Mouse (Mus musculus): ENCODE measurements around the gene Prss33. TPM values are rescaled to one million over a fixed set of nuclear protein-coding genes. Genes with fewer than 3 reads are reported as not detected.

Prss33 gene
- total RNA-seq, 2 experiments from 2014 or later: not detected

- intact Hi-C loops (cut with DNase I): loop anchor here (1.0 to 5.0 kb wide), 4 partner anchors 25 to 82 kb away; partner anchors contain the start of genes Flywch1, Kremen2 and Srrm2
- DNase-seq: peak; percentile 83 to 88
Observed at GRCm38 (mm10) chr17:23829064-23829619, 6.7 kb downstream of the Prss33 start, which contains the start of gene Elob. TSS of gene Elob (minus strand) at chr17:23829136.

- intact Hi-C loops (cut with DNase I): loop anchor here (1.0 to 5.0 kb wide), 4 partner anchors 24 to 81 kb away; partner anchors contain the start of genes Flywch1, Kremen2 and Srrm2
Observed at GRCm38 (mm10) chr17:23828271-23829001, 7.4 kb downstream of the Prss33 start.

GRCm38 (mm10) chr17:23825591-23825990 lies 10.3 kb downstream of the Prss33 start:
- no peak for DNase-seq
- intact Hi-C loops (cut with DNase I): loop anchor here (5.0 kb wide), 2 partner anchors 33 to 78 kb away; partner anchors contain the start of genes Kremen2 and Srrm2

More at GRCm38 (mm10) chr17:23828271-23829001, 7.4 kb downstream of the Prss33 start:
- DNase-seq: peak in 1 of 2 experiments; percentile 50

DNA sequence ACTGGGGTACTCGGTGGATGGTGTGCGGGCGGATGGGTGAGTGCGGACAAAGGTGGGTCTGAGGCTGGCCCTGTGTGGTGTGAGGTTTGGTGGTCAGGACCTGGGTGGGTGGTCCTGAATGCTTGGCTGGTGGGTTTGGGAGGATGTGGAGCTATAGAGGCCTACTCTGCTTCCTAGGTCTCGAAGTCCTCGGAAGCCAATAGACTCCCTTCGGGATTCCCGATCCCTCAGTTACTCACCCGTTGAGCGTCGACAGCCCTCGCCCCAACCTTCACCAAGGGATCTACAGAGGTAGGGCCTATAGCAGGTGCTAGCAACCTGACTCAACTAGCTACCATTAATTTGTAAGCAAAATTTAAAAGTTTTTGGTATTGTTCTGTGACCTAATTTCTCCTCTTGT lies 12.2 kb downstream of the Prss33 start:
- intact Hi-C loops (cut with DNase I): loop anchor here (2.0 kb wide), 1 partner anchor 17 kb away; no protein-coding TSS in a partner anchor
- no peak for DNase-seq

GRCm38 (mm10) chr17:23823018-23823417 lies 12.8 kb downstream of the Prss33 start:
- intact Hi-C loops (cut with DNase I): loop anchor here (2.0 kb wide), 1 partner anchor 16 kb away; no protein-coding TSS in a partner anchor
- DNase-seq: no peak

DNA sequence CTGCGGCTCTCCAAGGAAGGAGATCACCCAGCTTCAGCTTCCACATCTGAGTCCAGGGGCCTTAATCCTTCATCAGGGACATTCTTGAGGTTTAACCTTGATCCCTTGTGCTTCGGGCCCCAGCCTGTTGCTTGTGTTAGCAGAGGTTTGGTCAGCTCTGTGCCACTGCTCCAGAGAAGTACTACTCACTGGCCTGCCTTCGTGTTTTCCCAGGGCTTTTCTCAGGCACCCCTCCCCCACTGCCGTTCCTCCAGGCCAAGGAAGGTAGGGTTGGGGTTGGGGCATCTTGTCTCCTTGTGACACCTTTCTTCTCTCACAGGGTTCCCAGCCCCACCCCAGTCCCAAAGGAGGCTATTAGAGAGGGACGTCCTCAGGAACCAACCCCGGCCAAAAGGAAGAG lies 13.8 kb downstream of the Prss33 start:
- DNase-seq: no peak
- intact Hi-C loops (cut with DNase I): loop anchor here (2.0 kb wide), 1 partner anchor 15 kb away; no protein-coding TSS in a partner anchor

GRCm38 (mm10) chr17:23820731-23821130 lies 15.1 kb downstream of the Prss33 start:
- intact Hi-C loops (cut with DNase I): no loop called here
- no peak for DNase-seq

DNA sequence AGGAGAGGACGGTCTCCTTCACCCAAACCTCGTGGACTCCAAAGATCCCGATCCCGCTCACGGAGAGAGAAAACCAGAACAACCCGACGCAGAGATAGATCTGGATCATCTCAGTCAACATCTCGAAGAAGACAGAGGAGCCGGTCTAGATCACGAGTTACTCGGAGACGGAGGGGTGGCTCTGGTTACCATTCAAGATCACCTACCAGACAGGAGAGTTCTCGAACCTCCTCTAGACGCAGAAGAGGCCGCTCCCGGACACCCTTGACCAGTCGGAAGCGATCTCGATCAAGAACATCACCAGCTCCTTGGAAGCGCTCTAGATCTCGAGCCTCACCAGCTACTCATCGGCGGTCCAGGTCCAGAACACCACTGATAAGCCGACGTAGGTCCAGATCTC lies 16.6 kb downstream of the Prss33 start:
- intact Hi-C loops (cut with DNase I): no loop called here
- no peak for DNase-seq

- no peak for DNase-seq
- intact Hi-C loops (cut with DNase I): no loop called here
Observed at GRCm38 (mm10) chr17:23818579-23818978, 17.3 kb downstream of the Prss33 start.

GRCm38 (mm10) chr17:23815641-23816040 lies 20.2 kb downstream of the Prss33 start:
- DNase-seq: no peak
- intact Hi-C loops (cut with DNase I): no loop called here

DNA sequence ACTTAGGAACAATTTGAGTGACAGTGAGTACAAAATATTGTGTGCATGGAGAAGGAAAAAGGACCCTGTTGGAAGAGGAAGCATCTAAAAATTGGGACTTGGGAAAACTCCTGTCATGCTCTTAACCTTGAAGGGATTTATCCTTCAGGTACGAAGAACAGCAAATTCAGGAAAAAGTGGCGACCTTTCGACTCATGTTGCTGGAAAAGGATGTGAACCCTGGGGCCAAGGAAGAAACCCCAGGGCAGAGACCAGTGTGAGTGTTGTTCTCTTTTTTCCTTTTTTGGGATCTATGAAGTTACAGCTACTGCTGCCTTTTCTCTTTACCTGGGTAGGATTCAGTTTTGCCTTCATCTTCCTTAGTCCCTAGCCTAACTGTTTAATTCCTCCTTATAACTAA lies 27.9 kb downstream of the Prss33 start:
- no peak for DNase-seq
- intact Hi-C loops (cut with DNase I): loop anchor here (2.0 to 5.0 kb wide), 2 partner anchors 15 to 56 kb away; no protein-coding TSS in a partner anchor

GRCm38 (mm10) chr17:23806867-23807266 lies 29.0 kb downstream of the Prss33 start:
- intact Hi-C loops (cut with DNase I): loop anchor here (2.0 to 5.0 kb wide), 2 partner anchors 16 to 55 kb away; no protein-coding TSS in a partner anchor
- DNase-seq: peak in 1 of 2 experiments; percentile 41

- no peak for DNase-seq
- intact Hi-C loops (cut with DNase I): loop anchor here (1.0 to 5.0 kb wide), 2 partner anchors 25 to 52 kb away; partner anchors contain the start of gene Elob
Observed at GRCm38 (mm10) chr17:23804426-23805085, 31.3 kb downstream of the Prss33 start.

- intact Hi-C loops (cut with DNase I): loop anchor here (1.0 kb wide), 1 partner anchor 26 kb away; the partner anchor contains the start of gene Elob
- peak in 1 of 2 experiments; percentile 69 for DNase-seq
Observed at GRCm38 (mm10) chr17:23803366-23804041, 32.4 kb downstream of the Prss33 start.

GRCm38 (mm10) chr17:23802746-23803365 lies 33.0 kb downstream of the Prss33 start:
- DNase-seq: peak; percentile 94 to 95
- intact Hi-C loops (cut with DNase I): no loop called here

GRCm38 (mm10) chr17:23801627-23802026 lies 34.2 kb downstream of the Prss33 start:
- intact Hi-C loops (cut with DNase I): no loop called here
- DNase-seq: no peak

GRCm38 (mm10) chr17:23797316-23797715 lies 38.5 kb downstream of the Prss33 start:
- no peak for DNase-seq
- intact Hi-C loops (cut with DNase I): no loop called here

GRCm38 (mm10) chr17:23795323-23795722 lies 40.5 kb downstream of the Prss33 start:
- DNase-seq: no peak
- intact Hi-C loops (cut with DNase I): no loop called here

DNA sequence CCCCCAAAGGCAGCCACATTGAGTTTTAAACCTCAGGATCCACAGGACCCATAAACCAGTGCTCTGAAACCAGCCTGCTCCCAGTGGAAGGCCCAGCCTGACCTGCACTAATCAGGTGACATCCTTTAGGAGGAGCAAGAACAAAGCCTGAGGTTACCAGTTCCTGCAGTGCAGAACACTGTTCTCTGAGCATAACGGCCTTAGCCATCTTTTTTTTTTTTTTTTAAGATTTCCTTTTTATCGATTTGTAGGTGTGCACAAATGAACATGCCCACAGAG lies 44.8 kb downstream of the Prss33 start:
- intact Hi-C loops (cut with DNase I): loop anchor here (5.0 kb wide), 1 partner anchor 36 kb away; the partner anchor contains the start of gene Elob
- no peak for DNase-seq
